Mouse (Mus musculus): Measurements from ENCODE around the gene Ier5l. TPM values are rescaled to one million over a fixed set of nuclear protein-coding genes. Genes with fewer than 3 reads are reported as not detected.

The Ier5l gene
- polyA plus RNA-seq, 1 experiment: 12.6 TPM

DNA sequence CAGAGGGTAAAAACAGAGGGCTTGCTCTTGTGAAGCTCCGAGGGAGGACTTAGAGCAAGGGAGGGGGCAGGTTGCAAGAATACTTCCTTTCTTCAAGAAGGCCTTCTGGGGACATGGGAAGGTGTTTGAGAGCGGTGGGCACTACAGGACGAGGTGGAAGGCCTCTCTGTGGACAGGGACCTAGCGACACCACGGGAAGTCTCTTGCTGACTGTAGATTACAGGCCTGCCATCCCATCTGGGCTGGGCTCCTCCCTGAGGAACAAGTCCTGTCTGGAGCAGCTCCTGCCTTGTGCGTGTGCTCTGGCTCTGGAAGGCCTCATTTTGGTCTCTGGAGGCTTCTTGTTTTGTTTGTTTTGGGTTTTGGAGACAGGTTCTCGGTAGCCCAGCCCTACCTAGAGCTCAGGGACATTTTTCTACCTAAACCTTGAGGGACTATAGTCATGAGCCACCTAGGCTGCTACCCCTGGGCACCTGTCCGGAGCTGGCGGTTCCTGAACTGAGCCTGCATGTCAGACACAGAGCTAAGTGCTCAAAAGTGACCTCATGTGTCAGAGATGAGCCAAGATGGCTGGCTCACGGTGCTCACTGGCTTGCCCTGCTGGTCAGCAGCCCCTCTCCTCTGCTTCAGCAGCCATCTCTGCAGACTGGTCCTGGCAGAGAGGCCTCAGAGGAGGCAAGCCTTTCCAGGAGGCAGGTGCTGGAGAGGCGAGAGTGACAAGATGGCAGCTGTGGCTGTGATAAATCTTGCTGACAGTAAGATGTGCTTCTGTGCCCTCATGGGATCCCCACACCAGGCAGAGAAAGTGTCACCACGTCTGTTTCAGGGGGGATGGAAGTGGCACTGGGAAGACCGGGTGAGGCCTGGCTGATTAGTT lies 17.7 kb downstream of the Ier5l start:
- no peak overlapping the region for H3K4me3 ChIP-seq (replicated peaks; ENCODE audit: extremely low read depth, low read depth, low read length)
- 0 out of 2 replicates have a peak, but pooled peaks cover 2% of the 10 kb centered on the region for H3K4me1 ChIP-seq (ENCODE audit: control insufficient read depth, insufficient read depth, low read length)
- TF ChIP-seq CTCF (IDR thresholded peaks at IDR 0.05; ENCODE audit: insufficient read depth, low read length): no peak
- DNase-seq: no peak
- 69% methylated on average over 13 of the region's 13 CpGs for WGBS

- 84% methylated on average over 5 of the region's 5 CpGs for WGBS
- no peaks in the 10 kb centered on the region for H3K4me1 ChIP-seq (ENCODE audit: control insufficient read depth, insufficient read depth, low read length)
- no peak overlapping the region for H3K4me3 ChIP-seq (replicated peaks; ENCODE audit: extremely low read depth, low read depth, low read length)
- TF ChIP-seq POLR2A (IDR thresholded peaks at IDR 0.05; ENCODE audit: borderline replicate concordance, extremely low read depth, low read depth, low read length) (no peak), CTCF (IDR thresholded peaks at IDR 0.05; ENCODE audit: insufficient read depth, low read length) (no peak)
- no peak for DNase-seq
Observed at GRCm38 (mm10) chr2:30454587-30454986, 19.4 kb downstream of the Ier5l start.

DNA sequence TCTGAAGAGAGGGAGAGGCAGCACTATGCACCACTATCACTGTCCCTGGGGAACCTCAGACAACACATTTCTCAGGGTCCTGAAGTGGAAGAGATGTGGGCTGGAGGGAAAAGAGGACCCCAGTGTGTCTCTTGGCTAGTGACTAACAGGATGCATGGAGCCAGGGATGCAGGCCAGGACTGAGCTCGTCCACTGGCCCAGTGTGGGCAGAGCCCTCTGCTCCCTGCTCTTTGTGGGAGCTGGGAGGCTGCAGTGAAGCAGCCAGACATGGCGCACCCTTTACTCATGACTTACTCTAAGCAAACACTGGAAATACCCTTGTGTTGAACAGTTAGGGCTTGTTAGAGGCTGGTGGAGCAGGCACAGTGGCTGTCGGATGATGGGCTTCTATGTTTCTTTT lies 20.4 kb downstream of the Ier5l start:
- DNase-seq: no peak

GRCm38 (mm10) chr2:30451525-30451924 lies 22.5 kb downstream of the Ier5l start:
- WGBS: 56% methylated on average over 3 of the region's 3 CpGs
- TF ChIP-seq CTCF (IDR thresholded peaks at IDR 0.05; ENCODE audit: insufficient read depth, low read length) (no peak), POLR2A (IDR thresholded peaks at IDR 0.05; ENCODE audit: borderline replicate concordance, extremely low read depth, low read depth, low read length) (no peak)
- DNase-seq: no peak
- Histone ChIP-seq H3K4me1 (ENCODE audit: control insufficient read depth, insufficient read depth, low read length) (peaks cover 14% of the 10 kb centered on the region), H3K4me3 (replicated peaks; ENCODE audit: extremely low read depth, low read depth, low read length) (no peak overlapping the region)

More for the DNA sequence above, 20.4 kb downstream of the Ier5l start:
- WGBS: 64% methylated on average over 3 of the region's 3 CpGs
- no peak for TF ChIP-seq CTCF (IDR thresholded peaks at IDR 0.05; ENCODE audit: insufficient read depth, low read length)
- TF ChIP-seq POLR2A (IDR thresholded peaks at IDR 0.05; ENCODE audit: borderline replicate concordance, extremely low read depth, low read depth, low read length): no peak
- Histone ChIP-seq H3K4me3 (replicated peaks; ENCODE audit: extremely low read depth, low read depth, low read length) (no peak overlapping the region), H3K4me1 (ENCODE audit: control insufficient read depth, insufficient read depth, low read length) (no peaks in the 10 kb centered on the region)

GRCm38 (mm10) chr2:30450530-30450929 lies 23.5 kb downstream of the Ier5l start:
- H3K4me1 ChIP-seq (ENCODE audit: control insufficient read depth, insufficient read depth, low read length): peaks cover 20% of the 10 kb centered on the region
- peak; percentile 22; the same call in 1 of the 2 replicates for TF ChIP-seq CTCF (IDR thresholded peaks at IDR 0.05; ENCODE audit: insufficient read depth, low read length)
- no peak for TF ChIP-seq POLR2A (IDR thresholded peaks at IDR 0.05; ENCODE audit: borderline replicate concordance, extremely low read depth, low read depth, low read length)
- WGBS: 66% methylated on average over 1 of the region's 1 CpGs
- H3K4me3 ChIP-seq (replicated peaks; ENCODE audit: extremely low read depth, low read depth, low read length): no peak overlapping the region
- DNase-seq: no peak

DNA sequence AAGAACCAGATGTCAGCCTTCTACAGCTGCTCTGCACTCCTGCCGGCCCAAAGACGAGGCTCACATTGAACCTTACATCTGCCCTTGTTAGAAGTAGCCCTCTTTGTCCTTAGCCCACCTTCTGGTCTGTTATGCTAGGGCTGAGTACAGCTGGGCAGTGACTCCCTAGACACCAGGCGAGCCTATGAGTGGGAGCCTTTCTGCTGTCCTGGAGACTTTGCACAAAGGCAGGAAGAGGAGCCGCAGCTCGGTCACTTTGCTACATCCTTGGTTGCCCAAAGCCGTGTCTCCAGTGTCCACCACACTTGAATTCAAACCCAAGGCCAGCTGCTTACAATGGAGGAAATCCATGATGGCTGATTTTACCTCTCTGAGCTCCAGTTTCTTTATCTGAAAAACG lies 25.6 kb downstream of the Ier5l start:
- TF ChIP-seq CTCF (IDR thresholded peaks at IDR 0.05; ENCODE audit: insufficient read depth, low read length): no peak
- 70% methylated on average over 7 of the region's 7 CpGs for WGBS
- Histone ChIP-seq H3K4me1 (ENCODE audit: control insufficient read depth, insufficient read depth, low read length) (peaks cover 26% of the 10 kb centered on the region), H3K4me3 (replicated peaks; ENCODE audit: extremely low read depth, low read depth, low read length) (no peak overlapping the region)
- DNase-seq: no peak

GRCm38 (mm10) chr2:30446891-30447826 lies 26.9 kb downstream of the Ier5l start:
- Histone ChIP-seq H3K4me1 (ENCODE audit: control insufficient read depth, insufficient read depth, low read length) (peaks cover 38% of the 10 kb centered on the region), H3K4me3 (replicated peaks; ENCODE audit: extremely low read depth, low read depth, low read length) (no peak overlapping the region)
- peak; percentile 62; the same call in 1 of the 2 replicates for TF ChIP-seq POLR2A (IDR thresholded peaks at IDR 0.05; ENCODE audit: borderline replicate concordance, extremely low read depth, low read depth, low read length)
- TF ChIP-seq CTCF (IDR thresholded peaks at IDR 0.05; ENCODE audit: insufficient read depth, low read length): no peak
- DNase-seq: no peak
- 34% methylated on average over 10 of the region's 10 CpGs for WGBS

- no peak overlapping the region for H3K4me3 ChIP-seq (replicated peaks; ENCODE audit: extremely low read depth, low read depth, low read length)
- 50% methylated on average over 2 of the region's 2 CpGs for WGBS
- TF ChIP-seq POLR2A (IDR thresholded peaks at IDR 0.05; ENCODE audit: borderline replicate concordance, extremely low read depth, low read depth, low read length) (no peak), CTCF (IDR thresholded peaks at IDR 0.05; ENCODE audit: insufficient read depth, low read length) (no peak)
- DNase-seq: no peak
- H3K4me1 ChIP-seq (ENCODE audit: control insufficient read depth, insufficient read depth, low read length): peaks cover 49% of the 10 kb centered on the region
Observed at GRCm38 (mm10) chr2:30445312-30445711, 28.7 kb downstream of the Ier5l start.

DNA sequence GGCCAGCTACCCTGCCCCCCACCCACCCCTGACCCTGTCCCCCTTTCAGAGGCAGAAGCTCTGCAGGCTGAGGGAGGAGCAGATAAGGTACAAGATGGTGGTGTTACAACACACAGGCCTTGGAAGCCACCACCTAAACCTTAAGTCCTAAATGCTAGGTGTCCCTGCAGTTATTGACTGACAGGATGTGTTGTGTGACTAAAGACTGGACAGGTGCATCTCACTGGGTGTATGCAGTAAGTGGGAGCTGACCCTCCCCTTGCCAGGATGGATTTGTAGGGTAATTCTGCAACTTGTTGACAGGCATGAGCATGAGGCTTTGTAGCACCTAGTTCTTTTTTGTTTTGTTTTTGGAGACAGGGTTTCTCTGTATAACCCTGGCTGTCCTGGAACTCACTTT lies 29.6 kb downstream of the Ier5l start:
- H3K4me3 ChIP-seq (replicated peaks; ENCODE audit: extremely low read depth, low read depth, low read length): no peak overlapping the region
- TF ChIP-seq POLR2A (IDR thresholded peaks at IDR 0.05; ENCODE audit: borderline replicate concordance, extremely low read depth, low read depth, low read length) (no peak), CTCF (IDR thresholded peaks at IDR 0.05; ENCODE audit: insufficient read depth, low read length) (no peak)
- H3K4me1 ChIP-seq (ENCODE audit: control insufficient read depth, insufficient read depth, low read length): peaks cover 49% of the 10 kb centered on the region
- DNase-seq: no peak
